Mouse (Mus musculus) E14TG2a.4 (cell line): ENCODE results near the gene Rab12.

Experiments used
- CTCF ChIP-seq: conservative IDR thresholded peaks from 2 replicates; pipeline ENCODE4 v1.5.1; 2014; ENCODE audit warnings: low read length
- NANOG ChIP-seq: IDR thresholded peaks from 2 replicates; pipeline ENCODE4 v1.6.1; 2014; ENCODE audit warnings: borderline replicate concordance, low read length, mixed read lengths

DNA sequence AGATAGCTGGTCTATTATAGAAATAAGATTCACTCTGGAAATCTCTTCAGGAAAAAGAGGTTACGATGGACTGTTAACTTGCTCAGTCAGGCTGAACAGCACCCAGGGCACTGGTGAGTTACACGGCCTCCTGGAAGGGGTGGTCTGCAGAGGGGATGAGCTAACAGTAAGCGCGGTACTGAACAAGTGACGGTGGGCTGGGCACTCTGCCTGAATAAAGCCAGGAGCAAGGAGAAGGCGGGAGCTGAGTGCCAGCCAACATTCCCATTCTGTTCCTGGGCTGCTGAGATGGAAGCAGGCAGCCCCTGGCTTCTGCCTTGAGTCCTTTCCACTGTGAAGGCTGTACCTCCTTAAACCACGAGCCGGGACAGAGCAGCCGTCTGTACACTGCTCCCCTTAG lies 16.1 kb downstream of the Rab12 start:
- TF ChIP-seq CTCF, result no peak
- TF ChIP-seq NANOG, result no peak
